Mouse (Mus musculus) layer of hippocampus, postnatal 10 days (tissue): Measurements from ENCODE around the gene Coq9. TPM values are rescaled to one million over a fixed set of nuclear protein-coding genes. Genes with fewer than 3 reads are reported as not detected.
"Not testable (repeated sequence)": the region's sequence is repeated elsewhere in the genome, so short reads cannot be mapped to it uniquely, and the experiment has no call there.

Source experiments
- DNase-seq, 2 experiments: peaks; one replicate each; pipeline ENCODE4 v3.0.0; 2021; ENCODE audit warnings: low spot score in 2 of 2
- total RNA-seq, 2 experiments: library from RNA; stranded (reverse); gene quantifications; 2 replicates each; pipeline ENCODE4 v1.2.3; 2021

The Coq9 gene
- total RNA-seq, 2 experiments from 2014 or later, result 66.3 to 76.9 TPM

DNA sequence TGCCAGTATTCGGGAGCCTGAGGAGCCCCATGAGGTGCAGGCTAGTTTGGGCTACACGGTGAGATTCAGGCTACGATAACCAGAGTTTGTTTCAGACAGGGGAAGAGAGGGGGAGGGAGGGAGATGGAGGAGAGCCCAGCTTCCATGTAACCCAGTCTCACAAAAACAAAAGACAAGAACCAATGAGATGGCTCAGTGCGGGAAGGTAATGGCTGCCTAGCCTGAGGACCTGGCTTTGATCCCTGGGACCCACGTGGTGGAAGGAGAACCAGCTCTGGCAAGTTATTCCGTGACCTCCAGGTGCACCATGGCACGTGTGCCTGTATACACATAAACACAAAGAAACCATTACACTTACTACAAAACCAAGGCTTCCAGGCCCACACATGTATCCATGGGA, 17.6 kb upstream of the Coq9 start:
- no peak for DNase-seq

DNA sequence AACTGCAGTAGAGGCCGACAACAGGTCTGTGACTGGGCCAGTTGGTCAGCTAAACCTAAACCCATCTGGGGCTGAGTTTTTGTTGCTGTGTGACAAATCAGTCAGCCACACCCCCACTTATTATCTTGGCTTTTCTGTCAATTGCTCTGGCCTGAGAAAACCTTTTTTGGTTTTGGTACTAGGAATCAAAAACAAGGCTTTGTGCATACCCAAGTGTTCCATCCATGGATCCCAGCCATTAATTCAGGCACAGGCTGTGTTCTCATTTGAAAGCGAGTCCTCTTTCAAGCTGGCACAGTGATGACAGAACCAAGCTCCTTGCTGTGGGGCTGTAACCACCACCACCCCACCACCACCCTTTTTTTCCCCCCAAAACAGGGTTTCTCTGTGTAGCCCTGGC, 16.7 kb upstream of the Coq9 start:
- DNase-seq, result no peak

DNA sequence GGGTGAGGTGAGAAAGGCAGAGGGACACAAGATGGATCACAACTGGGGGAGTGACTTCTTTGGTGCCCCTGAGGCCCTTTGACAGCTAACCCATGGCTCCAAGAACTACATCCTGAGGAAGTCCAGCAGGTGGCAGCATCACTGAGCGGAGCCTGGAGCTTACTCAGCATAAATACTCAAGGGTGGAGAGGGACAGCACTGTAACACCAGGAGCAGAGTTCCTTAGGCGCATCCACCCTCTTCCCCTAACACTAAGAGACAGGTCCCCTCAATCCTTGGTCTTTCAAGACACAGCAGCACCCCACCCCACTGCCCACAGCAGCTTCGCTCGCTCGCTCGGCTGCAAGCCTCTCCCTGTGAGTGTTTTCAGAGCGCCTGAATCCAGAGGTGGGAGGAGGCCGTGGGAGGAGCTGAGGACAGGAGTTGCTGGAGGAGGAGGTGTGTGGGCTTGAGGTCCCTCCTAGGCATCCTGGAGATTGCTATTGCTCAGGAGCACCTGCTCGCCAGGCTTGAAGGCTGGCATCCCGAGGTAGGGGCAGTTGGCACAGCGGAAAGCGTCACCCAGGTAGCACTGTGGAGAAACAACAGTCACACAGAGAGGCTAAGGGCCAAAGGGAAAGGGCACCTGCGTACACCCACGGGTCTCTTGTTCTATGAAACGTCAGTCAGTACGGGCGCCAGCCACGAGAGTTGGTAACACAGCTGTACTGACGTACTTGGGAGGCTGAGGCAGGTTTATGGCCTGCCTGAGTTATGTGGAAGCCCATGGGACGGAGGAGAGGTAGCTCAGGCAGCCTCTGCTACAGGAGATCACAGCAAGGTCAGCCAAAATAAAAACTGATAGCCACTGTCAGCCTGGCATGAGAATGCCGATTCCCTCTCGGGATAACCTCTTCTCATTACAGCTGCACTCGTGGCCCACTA, 15.2 kb upstream of the Coq9 start:
- DNase-seq, result peak; percentile 68 to 73

GRCm38 (mm10) chr8:94825170-94825569, 13.0 kb upstream of the Coq9 start:
- no peak for DNase-seq

- DNase-seq, result no peak
These were observed 11.9 kb upstream of the Coq9 start for GRCm38 (mm10) chr8:94826210-94826609.

- no peak for DNase-seq
These were observed 9.8 kb upstream of the Coq9 start for GRCm38 (mm10) chr8:94828284-94828683.

DNA sequence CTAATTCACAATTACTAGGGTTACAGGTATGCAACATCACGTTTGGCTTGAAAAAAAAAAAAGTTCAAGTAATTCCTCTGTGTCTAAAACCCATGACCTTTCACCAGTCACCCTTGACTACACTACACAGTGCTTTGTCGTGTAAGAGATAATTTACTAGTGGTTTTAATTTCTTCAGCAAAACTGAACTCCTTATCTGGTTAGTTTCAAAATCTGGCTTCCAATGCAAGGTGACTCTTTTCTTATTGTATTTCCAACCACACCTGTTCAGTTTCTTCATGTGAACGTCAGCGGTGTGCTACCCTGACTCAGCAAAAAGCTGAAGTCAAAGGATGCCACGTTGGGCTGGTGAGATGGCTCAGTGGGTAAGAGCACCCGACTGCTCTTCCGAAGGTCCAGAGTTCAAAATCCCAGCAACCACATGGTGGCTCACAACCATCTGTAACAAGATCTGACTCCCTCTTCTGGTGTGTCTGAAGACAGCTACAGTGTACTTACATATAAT, 4.2 kb upstream of the Coq9 start:
- DNase-seq, result not testable (repeated sequence)

GRCm38 (mm10) chr8:94835751-94836150, 2.4 kb upstream of the Coq9 start:
- not testable (repeated sequence) for DNase-seq

- DNase-seq, result no peak
These were observed 1.5 kb upstream of the Coq9 start for GRCm38 (mm10) chr8:94836456-94837240.

DNA sequence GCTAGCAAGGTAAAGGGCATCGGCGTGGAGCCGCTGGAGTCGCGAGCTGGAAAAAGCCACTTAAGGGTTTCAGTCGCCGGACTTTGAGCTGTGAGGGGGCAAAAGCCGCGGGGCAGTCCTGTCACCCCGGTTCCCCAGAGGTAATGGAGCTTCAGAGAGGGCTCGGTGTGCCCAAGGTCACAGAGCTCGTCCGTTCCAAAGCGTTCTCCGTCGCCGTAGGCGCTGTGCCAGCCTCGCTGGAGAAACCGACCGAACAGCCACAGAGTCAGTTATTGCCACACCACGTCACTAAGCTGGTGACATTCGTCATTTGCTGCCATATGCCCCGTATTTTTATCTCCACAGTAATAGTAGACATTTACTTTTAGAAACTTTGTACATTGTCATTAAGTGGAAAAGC, 479 bp downstream of the Coq9 start:
- DNase-seq, result no peak

DNA sequence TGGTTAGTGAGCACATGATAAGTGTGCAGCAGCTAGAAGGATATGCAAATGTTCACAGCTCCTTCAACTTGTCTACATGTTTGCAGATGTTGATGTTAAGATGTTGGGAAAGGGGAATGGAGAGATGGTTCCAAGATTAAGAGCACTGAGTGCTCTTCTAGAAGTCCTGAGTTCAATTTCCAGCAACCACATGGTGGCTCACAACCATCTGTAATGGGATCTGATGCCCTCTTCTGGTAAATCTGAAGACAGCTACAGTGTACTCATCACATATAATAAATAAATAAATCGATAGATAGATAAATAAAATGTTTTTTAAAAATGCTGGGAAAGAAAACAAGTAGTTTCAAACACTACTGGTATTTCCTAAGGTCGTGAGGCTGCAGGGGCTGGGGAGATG, 3.1 kb downstream of the Coq9 start:
- no peak for DNase-seq

GRCm38 (mm10) chr8:94850049-94850448, 11.9 kb downstream of the Coq9 start:
- DNase-seq, result no peak

- not testable (repeated sequence) for DNase-seq
These were observed 16.6 kb downstream of the Coq9 start for GRCm38 (mm10) chr8:94854761-94855160.

DNA sequence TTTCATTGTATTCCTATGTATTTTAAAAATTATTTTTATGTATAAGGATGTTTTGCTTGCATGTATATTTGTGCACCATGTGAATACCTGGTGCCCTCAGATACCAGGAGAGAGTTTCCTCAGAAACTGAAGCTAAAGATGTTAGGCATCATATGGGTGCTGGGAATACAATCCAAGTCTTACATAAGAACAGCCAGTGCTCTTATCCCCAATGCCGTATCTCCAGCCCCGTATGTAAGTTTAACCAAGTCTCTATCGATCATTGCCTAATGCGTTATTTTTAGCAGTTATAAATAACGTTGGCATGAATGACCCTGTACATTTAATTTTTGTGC, 18.9 kb downstream of the Coq9 start:
- DNase-seq, result no peak

DNA sequence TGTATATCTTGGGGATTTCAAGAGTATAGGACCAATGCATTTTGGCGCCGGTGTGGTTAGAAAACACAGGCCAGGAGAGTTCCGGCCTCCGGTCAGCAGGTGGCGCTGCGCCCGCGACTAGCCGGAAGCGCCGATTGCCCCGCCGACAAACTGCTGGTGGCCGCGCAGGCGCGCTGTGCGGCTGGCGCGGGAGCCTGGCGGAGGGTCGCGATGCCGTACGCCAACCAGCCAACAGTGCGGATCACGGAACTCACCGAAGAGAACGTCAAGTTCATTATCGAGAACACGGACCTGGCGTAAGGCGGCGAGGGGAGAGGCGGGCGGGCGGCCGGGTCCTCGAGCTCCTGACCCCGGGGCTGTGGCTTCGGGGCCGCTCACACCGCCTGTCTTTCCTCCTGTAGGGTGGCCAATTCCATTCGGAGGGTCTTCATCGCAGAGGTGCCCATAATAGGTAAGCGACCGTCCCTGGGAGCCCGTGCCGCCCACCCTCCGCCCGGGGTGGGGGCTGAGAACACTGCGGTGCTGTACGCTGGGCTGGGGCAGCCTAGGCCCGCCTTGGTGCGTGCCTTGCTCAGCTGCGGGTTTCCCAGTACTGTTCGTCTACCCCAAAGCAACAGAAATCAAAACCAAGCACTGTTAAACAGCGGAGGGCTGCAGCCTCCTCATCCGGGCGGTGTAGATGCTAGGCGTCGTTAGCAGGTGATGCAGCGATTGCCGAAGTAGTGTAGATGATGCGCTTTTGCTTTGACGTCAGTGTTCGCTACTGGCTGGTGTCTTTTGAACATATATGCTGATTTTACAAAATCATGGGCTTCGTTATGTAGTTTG, 19.4 kb downstream of the Coq9 start, which contains the start of gene Polr2c:
Polr2c (plus strand) TSS at position 105 of the 828 bp plus-strand sequence.
- DNase-seq, result peak; percentile 93

DNA sequence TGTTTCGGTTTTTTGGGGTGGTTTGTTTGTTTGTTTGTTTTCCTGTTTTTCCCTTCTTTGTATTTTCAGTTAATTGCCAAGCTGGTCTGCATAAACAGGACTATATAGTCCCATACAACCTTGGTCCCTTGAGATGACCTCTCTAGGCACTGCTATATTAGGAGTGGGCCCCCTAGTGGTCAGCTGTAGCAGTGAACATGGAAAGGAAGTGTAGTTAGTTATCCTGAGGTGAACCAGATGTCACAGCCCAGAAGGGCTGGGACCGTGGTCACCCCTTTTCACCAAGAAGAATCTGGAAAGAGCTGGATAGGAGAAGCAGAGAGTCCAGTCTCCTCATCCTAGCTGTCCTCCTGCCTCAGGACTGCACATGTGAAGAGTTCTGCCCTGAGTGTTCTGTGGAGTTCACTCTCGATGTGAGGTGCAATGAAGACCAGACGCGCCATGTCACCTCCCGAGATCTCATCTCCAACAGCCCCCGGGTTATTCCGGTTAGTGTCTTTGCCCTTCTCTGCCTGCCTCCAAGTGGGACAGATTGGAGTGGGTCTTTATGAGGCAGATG, 23.3 kb downstream of the Coq9 start:
- peak; percentile 68 to 70 for DNase-seq

GRCm38 (mm10) chr8:94862487-94863220, 24.5 kb downstream of the Coq9 start:
- no peak for DNase-seq

GRCm38 (mm10) chr8:94863897-94864673, 26.0 kb downstream of the Coq9 start:
- no peak for DNase-seq

DNA sequence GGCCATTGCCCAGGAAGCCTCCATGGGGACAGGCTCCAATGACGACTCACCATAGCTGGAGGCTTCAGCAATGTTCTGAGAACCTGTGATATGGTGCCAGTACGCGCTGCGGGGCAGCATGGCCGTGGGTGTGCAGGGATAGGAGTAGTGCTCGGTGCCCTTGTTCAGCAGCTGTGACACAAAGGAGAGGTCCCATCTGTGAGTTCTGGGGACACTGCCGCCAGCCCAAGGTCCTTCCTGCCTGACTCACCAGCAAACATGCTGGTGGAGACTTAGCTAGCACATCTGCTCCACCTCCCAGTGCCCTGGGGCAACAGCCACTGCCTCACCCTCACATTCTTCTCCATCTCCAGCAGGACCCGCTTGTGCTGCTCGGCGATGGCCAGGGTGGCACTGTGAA, 27.2 kb downstream of the Coq9 start:
- DNase-seq, result no peak
